Mouse (Mus musculus) E14TG2a.4 (cell line): Measurements from ENCODE around the gene A730071L15Rik.

ENCODE experiments used
- CTCF ChIP-seq: conservative IDR thresholded peaks from 2 replicates; pipeline ENCODE4 v1.5.1; 2014; ENCODE audit warnings: low read length
- NANOG ChIP-seq: IDR thresholded peaks from 2 replicates; pipeline ENCODE4 v1.6.1; 2014; ENCODE audit warnings: borderline replicate concordance, low read length, mixed read lengths

DNA sequence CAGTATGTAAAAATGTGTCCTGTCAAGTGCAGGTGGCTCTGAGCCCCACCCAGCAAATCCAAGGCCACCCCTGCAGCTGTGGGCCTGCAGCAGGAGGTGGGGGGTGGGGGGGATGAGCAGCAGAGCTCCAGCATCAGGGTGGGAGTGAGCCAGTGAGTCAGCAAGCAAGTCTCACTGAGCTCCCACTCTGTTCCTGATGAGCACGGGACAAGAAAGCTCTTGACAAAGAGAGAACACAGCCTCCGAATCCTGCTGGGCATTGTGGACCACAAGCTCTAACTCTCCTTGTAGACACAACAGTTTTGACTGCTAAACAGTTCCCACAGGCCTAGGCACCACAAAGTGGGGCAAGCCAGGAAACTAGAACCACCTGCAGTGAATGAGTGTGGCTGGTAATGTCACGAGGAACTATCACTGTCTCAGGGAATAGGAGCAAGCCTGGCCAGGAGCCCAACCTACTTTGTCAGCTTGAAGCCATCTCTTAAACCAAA is 45.6 kb upstream of the A730071L15Rik start:
- TF ChIP-seq CTCF (no peak), NANOG (no peak)
